Mouse (Mus musculus) c-Kit-positive CD71-positive TER-119-positive erythroid progenitor cells, embryonic 14.5 days (primary cell): Measurements from ENCODE around the gene Cenpo.
A peak's percentile ranks its signal among the peaks of the same experiment; 100 is the strongest.

ENCODE experiments used
- DNase-seq: peaks from one replicate; pipeline ENCODE4 v3.0.0-alpha.2; 2013; ENCODE audit warnings: low spot score

Gene Cenpo

DNA sequence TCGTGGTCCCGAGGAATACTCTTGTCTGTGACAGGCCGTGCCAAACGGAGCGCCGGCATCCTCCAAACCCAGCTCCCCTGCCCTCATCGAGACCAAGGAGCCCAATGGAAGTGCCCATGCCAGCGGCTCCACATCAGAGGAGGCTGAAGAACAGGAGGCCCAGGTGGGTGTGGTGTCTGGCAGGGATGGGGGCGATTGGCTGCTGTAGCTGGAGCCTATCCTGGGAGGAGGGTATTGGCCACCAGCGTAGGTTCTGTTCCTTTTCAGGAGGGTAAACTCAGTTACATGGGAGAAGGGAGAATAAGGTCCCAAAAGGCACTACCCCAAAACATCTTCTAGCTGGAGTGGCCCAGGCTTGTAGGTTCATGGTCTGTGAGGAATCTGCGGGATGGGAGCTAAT is 34.8 kb downstream of the Cenpo start:
- no peak for DNase-seq

GRCm38 (mm10) chr12:4198702-4199101 is 35.4 kb downstream of the Cenpo start:
- no peak for DNase-seq

DNA sequence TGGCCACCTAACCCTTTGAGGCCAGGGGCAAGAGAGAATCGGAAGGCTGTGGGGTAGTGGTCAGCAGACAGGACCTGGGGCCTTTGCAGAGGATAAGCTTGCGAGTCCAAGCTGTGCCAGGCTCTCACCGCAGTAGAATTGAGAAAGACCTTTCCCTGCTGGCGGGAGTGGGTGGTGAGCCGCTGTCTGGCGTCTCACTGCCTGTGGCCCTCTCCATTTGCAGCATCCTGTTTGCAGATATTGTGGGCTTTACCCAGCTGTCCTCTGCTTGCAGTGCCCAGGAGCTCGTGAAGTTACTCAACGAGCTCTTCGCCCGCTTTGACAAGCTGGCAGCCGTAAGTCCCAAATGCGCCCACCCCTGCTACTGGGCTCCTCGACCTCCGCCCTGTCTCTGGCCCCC is 39.5 kb downstream of the Cenpo start:
- DNase-seq, result no peak

- no peak for DNase-seq
Measured at GRCm38 (mm10) chr12:4193025-4193740, 40.9 kb downstream of the Cenpo start.

GRCm38 (mm10) chr12:4192514-4192913 is 41.6 kb downstream of the Cenpo start:
- no peak for DNase-seq

GRCm38 (mm10) chr12:4189060-4189447 is 45.0 kb downstream of the Cenpo start:
- DNase-seq, result no peak

- no peak for DNase-seq
Measured at GRCm38 (mm10) chr12:4188171-4189059, 45.7 kb downstream of the Cenpo start.

DNA sequence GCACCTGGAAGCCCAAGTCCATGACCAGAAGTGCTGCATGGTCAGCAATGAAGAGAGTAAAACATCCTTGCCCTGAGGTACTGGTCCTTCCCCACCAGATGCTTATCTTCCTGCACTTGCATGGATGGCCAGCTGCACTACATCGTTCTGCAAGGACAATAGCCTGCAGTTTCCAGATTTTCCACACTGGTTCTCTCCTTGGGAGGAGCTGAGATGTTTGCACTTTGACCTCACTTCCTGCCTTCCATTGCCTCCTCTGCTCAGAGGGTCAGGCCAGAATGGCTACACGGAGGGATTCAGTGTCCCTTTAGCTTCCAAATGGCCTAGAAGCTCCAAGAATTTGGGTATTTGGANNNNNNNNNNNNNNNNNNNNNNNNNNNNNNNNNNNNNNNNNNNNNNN is 49.4 kb downstream of the Cenpo start:
- no peak for DNase-seq

GRCm38 (mm10) chr12:4180507-4180906 is 53.6 kb downstream of the Cenpo start:
- DNase-seq, result peak; percentile 12

DNA sequence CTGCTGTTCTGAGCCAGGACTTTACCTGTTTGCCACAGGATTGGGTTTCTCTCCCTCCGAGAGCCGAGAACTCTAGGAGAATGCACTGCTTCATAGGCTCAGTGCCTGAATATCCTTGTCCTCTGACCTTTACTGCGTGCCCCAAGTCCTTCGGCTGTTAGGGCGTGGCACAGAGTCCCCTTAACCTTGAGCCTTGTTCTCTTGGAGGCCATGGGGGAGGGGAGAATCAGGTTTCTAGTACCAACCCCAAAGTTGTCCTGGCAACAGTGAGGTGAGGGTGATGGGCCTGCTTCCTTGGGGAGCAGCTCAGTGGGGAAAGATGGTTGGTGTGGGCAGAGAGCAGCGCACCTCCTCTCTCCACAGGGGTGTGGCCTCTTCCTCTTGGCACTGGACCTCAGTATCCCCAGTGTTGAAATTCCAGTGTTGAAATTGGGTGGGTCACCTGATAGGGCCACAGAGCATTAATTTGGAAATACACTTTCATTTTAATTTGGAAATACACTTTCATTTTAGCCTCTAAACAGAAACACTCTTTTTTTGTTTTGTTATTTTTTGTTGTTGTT is 54.3 kb downstream of the Cenpo start:
- no peak for DNase-seq

DNA sequence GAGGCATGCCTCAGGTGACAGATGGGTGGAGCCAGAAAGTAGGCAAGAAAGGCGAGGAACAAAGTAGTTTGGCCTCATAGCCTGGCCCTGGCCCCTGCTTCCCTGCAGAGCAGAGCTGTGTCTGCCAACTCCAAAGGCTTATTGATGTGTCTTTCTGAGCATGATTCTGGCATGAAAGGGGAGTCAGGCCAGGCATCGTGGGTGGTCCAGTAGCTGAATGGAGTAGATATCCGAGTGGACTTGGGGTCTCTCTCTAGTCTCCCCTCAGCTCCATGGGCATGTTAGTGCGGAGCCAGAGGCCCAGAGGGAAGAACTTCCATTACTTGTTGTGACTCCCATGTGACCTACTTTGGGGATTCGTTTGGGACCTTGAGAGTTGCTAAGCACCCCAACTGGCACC is 55.3 kb downstream of the Cenpo start:
- DNase-seq, result no peak

- no peak for DNase-seq
Measured at GRCm38 (mm10) chr12:4173108-4173790, 60.8 kb downstream of the Cenpo start.

DNA sequence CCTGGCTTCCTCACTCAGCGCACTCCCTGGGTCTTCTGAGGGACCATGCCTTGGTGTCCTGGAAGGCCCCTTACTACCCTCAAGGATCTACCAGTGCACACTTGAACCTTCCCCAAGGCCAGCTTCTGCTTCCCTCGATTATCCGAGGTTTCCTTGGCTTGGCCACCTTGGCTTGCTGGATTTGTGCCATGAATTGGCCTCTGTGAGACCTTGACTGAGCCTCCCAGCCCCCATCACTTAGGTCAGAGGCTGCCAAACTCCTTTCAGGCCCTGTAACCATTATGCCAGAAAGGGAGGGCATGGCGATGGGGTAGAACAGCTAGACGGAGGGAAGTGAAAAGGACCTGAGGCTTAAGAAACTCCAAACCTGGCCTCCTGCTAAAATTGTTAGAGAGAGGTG is 64.5 kb downstream of the Cenpo start:
- no peak for DNase-seq

DNA sequence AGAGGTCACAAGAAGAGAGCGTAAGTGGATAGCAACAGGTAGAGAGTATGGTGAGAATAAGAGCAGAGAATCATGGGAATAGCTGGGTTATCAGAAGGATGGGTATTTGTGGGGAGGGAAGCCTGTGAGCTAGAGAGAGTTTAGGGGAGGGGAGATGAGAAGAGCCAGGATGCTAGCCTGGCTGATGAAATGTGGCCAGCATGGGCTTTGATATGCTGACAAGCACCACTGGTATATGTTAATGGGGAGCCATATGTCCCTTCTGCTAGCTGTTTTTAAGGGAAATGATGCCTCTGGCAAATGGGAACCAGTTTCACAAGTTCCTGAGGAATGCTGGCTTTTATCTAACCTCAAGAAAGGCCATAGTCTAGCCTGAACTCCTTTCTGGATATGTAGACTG is 65.0 kb downstream of the Cenpo start:
- no peak for DNase-seq

DNA sequence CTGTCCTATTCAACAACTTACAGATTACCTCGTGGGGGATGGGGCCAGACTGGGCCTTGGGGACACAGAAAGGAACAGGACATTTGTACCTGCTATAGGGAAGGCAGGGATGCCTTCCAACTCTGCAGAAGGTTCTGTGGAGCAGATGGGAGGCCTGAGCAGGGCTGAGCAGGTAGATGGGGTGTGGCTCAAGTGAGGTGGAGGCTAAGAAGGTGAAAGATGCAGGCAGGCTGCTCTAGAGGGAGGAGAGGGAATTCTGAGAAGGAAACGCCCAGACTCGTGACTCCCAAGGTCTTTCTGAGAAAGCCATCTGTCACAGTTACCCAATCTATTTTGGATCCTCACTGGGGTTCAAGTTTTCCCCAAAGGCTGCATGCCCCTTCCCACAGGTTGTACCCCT is 67.1 kb downstream of the Cenpo start:
- DNase-seq, result no peak

GRCm38 (mm10) chr12:4162886-4163285 is 71.2 kb downstream of the Cenpo start:
- no peak for DNase-seq

DNA sequence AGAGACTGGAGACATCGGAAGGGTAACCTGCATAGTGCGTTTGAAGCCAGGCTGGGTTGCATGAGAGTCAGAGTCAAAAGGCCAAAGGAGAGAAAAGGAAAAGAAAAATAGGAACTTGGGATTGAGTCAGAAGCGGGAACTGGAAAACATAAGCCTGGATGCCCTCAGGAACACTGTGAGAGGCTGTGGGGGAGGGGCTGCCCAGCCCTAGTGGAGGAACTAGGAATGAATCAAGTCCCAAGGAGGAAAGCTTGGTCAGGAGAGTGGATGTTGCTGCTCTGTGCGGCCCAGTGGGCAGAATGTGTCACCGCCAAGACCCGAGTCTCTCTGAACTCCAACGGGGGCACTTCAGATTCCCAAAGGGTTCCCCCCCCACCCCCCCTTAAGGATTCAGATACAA is 73.8 kb downstream of the Cenpo start:
- no peak for DNase-seq

DNA sequence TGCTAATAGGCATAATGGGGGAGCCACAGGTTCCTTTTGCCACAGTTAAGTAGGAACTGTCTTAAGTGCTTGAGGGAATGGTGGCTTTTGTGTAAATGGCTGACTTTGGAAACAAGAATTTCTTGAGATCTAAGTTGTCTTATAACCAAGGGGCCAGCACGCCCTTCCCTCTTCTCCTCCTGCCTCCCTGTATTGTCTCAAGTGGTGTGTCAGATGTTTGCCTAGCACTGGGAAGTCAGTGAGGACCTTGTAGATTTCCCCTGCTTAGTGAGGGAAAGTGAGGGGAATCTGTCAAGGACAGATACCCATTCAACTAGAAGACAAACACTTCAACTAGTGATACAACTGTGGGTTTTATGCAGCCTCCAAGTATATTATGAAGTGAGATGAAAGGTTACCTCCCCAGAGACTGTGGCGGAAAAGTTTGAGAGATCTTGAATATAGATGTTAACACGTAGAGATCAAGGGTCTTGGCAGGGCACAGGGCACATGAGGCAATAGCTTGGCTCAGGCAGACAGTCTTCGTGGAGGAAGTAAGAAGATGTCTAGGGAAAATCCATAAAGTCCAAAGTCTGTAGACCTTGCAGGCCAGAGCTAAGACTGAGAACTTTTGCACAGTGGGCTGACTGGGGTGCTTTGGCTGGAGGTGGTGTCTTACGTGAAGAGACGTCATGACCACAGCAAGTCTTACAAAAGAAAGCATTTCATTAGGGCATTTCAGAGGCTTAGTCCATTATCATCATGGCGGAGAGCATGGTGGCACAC is 75.0 kb downstream of the Cenpo start:
- DNase-seq, result no peak

GRCm38 (mm10) chr12:4158179-4158578 is 75.9 kb downstream of the Cenpo start:
- no peak for DNase-seq

DNA sequence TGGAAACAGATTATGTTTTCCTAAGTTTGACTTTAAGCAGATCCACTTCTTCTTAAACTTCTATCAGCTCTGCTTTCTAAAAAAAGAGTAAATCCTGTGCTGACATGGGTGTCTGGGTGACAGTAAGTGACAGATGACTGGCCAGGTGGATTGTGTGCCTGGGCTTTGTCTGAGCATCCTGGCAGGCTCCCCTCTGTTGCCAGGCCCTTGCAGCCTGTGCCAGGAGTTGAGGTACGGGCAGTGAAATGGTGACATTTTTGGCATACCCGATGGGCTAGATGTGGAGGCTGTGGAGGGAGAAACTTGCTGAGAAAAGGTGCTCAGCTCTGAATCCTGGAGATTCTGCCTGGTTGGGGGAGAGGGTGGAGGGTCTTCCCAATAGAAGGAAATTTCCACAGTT is 76.6 kb downstream of the Cenpo start:
- no peak for DNase-seq

- no peak for DNase-seq
Measured at GRCm38 (mm10) chr12:4151969-4152368, 82.1 kb downstream of the Cenpo start.

- DNase-seq, result no peak
Measured at GRCm38 (mm10) chr12:4150936-4151335, 83.2 kb downstream of the Cenpo start.
